Mouse (Mus musculus) lung, embryonic 15.5 days (tissue): ENCODE measurements around the gene Rbm38. TPM values are rescaled to one million over a fixed set of nuclear protein-coding genes. Genes with fewer than 3 reads are reported as not detected.

Source experiments
- ATAC-seq: fragments of 200-750 bp; cut with Nextera tagmentation; 2 replicates; pipeline ENCODE4 v1.8.0; 2017; ENCODE audit warnings: moderate number of reproducible peaks, borderline replicate concordance; ENCODE audit not compliant: low FRiP score, low TSS enrichment; ENCODE audit errors: extremely low read depth
- H3K27ac ChIP-seq: fragments of 300-500 bp; sonication (generic); 2 replicates; pipeline ENCODE4 v1.5.1; 2015; ENCODE audit warnings: moderate library complexity, mild to moderate bottlenecking, inconsistent platforms
- H3K27me3 ChIP-seq: fragments of 300-500 bp; sonication (generic); 2 replicates; pipeline ENCODE4 v1.6.1; 2015; ENCODE audit warnings: inconsistent platforms
- H3K36me3 ChIP-seq: fragments of 300-500 bp; sonication (generic); 2 replicates; pipeline ENCODE4 v1.6.1; 2015; ENCODE audit warnings: inconsistent platforms
- H3K4me1 ChIP-seq: fragments of 300-500 bp; sonication (generic); 2 replicates; pipeline ENCODE4 v1.6.1; 2015; ENCODE audit warnings: inconsistent platforms
- H3K4me2 ChIP-seq: fragments of 300-500 bp; sonication (generic); 2 replicates; pipeline ENCODE4 v1.6.1; 2015; ENCODE audit warnings: inconsistent platforms, mild to moderate bottlenecking, moderate library complexity
- H3K4me3 ChIP-seq: fragments of 300-500 bp; sonication (generic); 2 replicates; pipeline ENCODE4 v1.5.1; 2015; ENCODE audit warnings: mild to moderate bottlenecking, inconsistent platforms
- H3K9ac ChIP-seq: fragments of 300-500 bp; sonication (generic); 2 replicates; pipeline ENCODE4 v1.6.1; 2015; ENCODE audit warnings: inconsistent platforms
- H3K9me3 ChIP-seq: fragments of 300-500 bp; sonication (generic); 2 replicates; pipeline ENCODE4 v1.6.1; 2016; ENCODE audit warnings: inconsistent platforms
- WGBS: fragments of 180-500 bp; shearing (Covaris S2); methylation state at CpG from one replicate; pipeline ENCODE4 v1.1.7; 2015; 5-methylcytosine and 5-hydroxymethylcytosine counted together
- polyA plus RNA-seq: library from polyadenylated mRNA; unstranded; fragments of >200 nt; fragmentation: Nextera tagmentation; extraction: Ambion mirVana; gene quantifications from 2 replicates; pipeline ENCODE4 v1.2.1, GENCODE M21; 2015

Gene Rbm38
- polyA plus RNA-seq, 1 experiment from 2014 or later: 33.3 TPM

DNA sequence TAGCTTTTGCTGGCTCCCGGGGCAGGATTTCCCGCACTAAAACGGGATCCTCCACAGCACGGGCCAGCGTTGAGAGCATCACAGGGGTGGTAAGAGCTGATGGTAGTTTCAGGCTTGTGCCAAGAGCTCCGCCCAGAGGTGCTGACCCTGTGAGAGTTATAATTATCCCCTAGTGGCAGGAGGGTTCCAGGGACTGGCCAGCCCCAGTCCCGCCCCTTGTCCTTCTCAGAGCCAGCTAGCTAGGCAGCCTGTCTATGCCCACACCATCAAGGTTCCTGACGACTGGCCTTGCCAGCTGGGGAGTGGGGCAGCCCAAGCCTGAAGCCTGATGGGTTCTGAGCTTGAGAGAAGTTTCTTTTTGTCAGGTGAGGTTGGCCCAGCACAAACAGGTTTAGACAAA is 1.7 kb upstream of the Rbm38 start:
- H3K9ac ChIP-seq: no peak overlapping the region
- H3K4me2 ChIP-seq: 0 out of 2 replicates have a peak overlapping the region, but pooled peaks have one; percentile 5
- H3K36me3 ChIP-seq: peaks cover 18% of the 10 kb centered on the region
- 20% methylated on average over 8 of the region's 8 CpGs for WGBS
- peaks cover 11% of the 10 kb centered on the region for H3K27me3 ChIP-seq
- no peak overlapping the region for H3K4me3 ChIP-seq
- H3K4me1 ChIP-seq: peaks cover 37% of the 10 kb centered on the region
- H3K9me3 ChIP-seq: no peaks in the 10 kb centered on the region
- peak; percentile 9; the same call in 1 of the 2 replicates for ATAC-seq
- no peak overlapping the region for H3K27ac ChIP-seq

DNA sequence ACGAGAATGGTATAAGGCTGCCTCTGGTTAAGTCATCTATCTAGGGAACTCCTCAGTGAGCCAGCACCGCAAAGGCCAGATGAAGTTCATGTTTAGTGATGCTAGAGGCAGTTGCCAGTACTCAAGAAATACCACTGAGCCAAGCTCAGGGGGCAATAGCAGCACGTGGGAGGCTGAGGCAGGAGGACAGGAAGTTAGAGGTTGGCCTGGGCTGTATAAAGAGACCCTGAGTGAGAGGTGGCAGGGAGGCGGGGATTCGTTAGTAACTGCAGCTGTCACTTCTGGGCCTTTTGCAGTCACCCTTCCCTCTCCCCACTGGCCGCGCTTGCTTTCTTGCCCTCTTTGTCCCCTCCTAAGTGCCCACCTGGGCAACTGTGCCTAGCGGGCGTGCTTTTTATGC is 976 bp upstream of the Rbm38 start:
- no peak for ATAC-seq
- peak overlapping the region; percentile 37 for H3K4me3 ChIP-seq
- H3K27ac ChIP-seq: no peak overlapping the region
- WGBS: 19% methylated on average over 9 of the region's 9 CpGs
- no peaks in the 10 kb centered on the region for H3K9me3 ChIP-seq
- H3K36me3 ChIP-seq: peaks cover 10% of the 10 kb centered on the region
- peak overlapping the region; percentile 76 for H3K4me2 ChIP-seq
- H3K9ac ChIP-seq: peak overlapping the region; percentile 25
- peaks cover 11% of the 10 kb centered on the region for H3K27me3 ChIP-seq
- H3K4me1 ChIP-seq: peaks cover 44% of the 10 kb centered on the region

DNA sequence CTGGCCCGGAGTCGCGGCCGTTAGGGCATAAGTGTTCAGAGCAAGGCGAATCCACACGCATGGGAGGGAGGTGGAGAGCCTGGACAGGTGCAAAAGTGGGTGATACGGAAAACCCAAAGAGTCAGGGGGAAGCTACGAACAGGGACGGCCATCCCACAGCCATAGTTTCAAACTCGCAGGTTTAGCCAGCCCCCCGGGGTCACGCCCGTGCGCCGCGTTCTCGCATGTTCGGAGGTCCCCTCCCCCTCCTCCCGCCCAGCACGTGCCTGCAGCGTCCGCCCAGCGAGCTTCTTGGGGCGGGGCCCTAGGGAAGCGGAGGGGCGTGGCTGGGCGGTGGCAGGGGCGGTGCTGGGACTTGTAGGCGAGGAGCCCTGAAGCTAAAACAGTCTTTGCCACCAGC is 508 bp upstream of the Rbm38 start:
- WGBS: under 1% methylated on average over 29 of the region's 29 CpGs
- H3K4me1 ChIP-seq: peaks cover 49% of the 10 kb centered on the region
- no peak overlapping the region for H3K27ac ChIP-seq
- H3K4me2 ChIP-seq: peak overlapping the region; percentile 76
- H3K4me3 ChIP-seq: peak overlapping the region; percentile 37
- peaks cover 11% of the 10 kb centered on the region for H3K27me3 ChIP-seq
- peaks cover 6% of the 10 kb centered on the region for H3K36me3 ChIP-seq
- H3K9ac ChIP-seq: peak overlapping the region; percentile 25
- no peaks in the 10 kb centered on the region for H3K9me3 ChIP-seq
- ATAC-seq: peak; percentile 79; the same call in 1 of the 2 replicates

DNA sequence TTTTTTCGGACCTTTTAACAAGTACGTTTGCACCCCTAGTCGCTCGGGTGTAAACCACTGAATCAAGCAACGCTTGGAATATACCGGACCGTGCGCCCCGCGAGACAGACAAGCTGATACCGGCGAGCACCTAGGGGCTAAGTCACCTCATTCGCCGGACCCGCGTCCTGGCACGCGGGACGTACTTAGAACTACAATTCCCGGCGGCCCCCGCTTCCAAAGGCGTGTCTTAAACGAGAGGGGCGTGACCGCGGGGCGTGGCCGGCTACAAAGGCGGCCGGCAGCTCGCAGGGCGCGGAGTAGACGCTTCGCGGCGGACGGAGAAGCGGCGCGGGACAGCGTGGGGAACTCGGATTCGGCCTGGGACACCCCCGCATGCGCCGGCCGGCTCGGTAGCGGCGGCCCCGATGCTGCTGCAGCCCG is 1.3 kb downstream of the Rbm38 start:
- Histone ChIP-seq H3K36me3 (no peaks in the 10 kb centered on the region), H3K27me3 (peaks cover 11% of the 10 kb centered on the region), H3K9me3 (no peaks in the 10 kb centered on the region), H3K4me1 (peaks cover 68% of the 10 kb centered on the region), H3K9ac (peak overlapping the region; percentile 53), H3K4me2 (peak overlapping the region; percentile 92), H3K27ac (peak overlapping the region; percentile 15; the same call in 1 of the 2 replicates), H3K4me3 (peak overlapping the region; percentile 63)
- under 1% methylated on average over 54 of the region's 54 CpGs for WGBS
- peak; percentile 77 for ATAC-seq

DNA sequence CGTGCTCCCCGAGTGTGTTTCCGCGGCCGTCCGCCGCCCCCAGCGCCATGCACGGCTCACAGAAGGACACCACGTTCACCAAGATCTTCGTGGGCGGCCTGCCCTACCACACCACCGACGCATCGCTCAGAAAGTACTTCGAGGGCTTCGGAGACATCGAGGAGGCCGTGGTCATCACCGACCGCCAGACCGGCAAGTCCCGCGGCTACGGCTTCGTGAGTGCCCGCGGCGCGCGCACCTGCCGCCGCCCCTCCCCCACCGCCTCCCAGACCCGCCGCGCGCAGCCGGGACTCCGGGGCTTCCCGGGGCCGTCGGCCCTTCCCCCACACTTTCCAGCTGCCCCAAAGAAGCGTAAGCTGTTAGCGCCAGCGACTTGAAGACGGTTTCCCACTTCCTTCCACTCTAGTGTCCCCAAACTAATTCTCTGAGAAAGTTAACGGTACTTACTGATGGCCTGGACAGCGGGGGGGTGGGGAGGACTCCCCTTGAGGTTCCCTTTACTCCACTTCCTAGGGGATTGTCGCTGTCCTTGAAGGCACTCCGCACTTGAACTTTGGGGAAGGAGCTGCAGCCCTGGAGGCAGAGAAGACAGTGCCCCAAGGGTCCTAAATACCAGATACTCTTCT is 1.9 kb downstream of the Rbm38 start:
- peak overlapping the region; percentile 92 for H3K4me2 ChIP-seq
- H3K27me3 ChIP-seq: peaks cover 11% of the 10 kb centered on the region
- peak overlapping the region; percentile 63 for H3K4me3 ChIP-seq
- peak overlapping the region; percentile 53 for H3K9ac ChIP-seq
- H3K36me3 ChIP-seq: no peaks in the 10 kb centered on the region
- WGBS: under 1% methylated on average over 50 of the region's 51 CpGs
- no peaks in the 10 kb centered on the region for H3K9me3 ChIP-seq
- ATAC-seq: peak; percentile 8; the same call in 1 of the 2 replicates
- peak overlapping the region; percentile 15; the same call in 1 of the 2 replicates for H3K27ac ChIP-seq
- H3K4me1 ChIP-seq: peaks cover 73% of the 10 kb centered on the region

DNA sequence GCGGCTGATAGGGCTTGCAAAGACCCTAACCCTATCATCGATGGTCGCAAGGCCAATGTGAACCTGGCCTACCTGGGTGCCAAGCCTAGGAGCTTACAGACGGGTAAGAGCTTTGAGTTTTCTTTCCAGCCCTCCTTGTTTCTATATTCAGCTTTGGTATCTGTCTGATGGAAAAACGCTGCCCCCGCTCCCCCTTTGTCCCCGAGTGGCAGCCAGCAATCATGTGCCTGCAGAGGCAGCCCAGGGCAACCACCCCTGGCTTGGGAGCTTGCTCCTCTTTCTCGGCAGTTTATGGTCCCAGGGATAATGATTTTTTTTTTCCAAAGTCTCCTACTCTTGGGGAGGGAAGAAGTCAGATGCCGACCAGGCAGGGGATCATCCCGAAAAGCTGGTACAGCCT is 2.5 kb downstream of the Rbm38 start:
- Histone ChIP-seq H3K9ac (peak overlapping the region; percentile 53), H3K27me3 (peaks cover 11% of the 10 kb centered on the region), H3K27ac (0 out of 2 replicates have a peak overlapping the region, but pooled peaks have one; percentile 15), H3K4me1 (peaks cover 79% of the 10 kb centered on the region), H3K36me3 (no peaks in the 10 kb centered on the region), H3K4me2 (peak overlapping the region; percentile 92), H3K9me3 (no peaks in the 10 kb centered on the region), H3K4me3 (peak overlapping the region; percentile 63)
- ATAC-seq: no peak
- WGBS: 30% methylated on average over 10 of the region's 10 CpGs

DNA sequence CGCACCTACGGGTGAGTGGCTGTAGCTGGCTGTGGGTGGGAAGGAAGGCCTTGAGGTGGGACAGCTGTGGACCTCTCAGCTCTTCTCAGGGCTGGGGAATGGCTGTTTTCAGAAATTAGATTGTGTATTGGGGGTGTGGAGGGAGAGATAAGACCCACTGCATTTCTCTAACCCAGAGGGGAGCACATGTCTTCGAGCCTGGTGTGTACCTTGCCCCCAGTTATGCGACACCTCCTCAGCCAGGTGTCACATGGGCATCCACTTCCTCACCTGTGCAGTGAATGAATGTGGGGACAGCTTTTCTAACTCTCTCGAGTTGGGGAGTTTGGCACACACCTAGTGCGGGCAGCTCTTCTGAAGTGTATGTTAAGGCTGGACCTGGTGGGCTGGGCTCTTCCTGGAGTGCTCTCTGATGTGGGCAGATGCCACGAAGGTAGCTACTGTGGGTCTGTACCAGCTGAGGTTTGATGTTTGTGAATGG is 3.1 kb downstream of the Rbm38 start:
- Histone ChIP-seq H3K9ac (0 out of 2 replicates have a peak overlapping the region, but pooled peaks have one; percentile 53), H3K9me3 (no peaks in the 10 kb centered on the region), H3K36me3 (no peaks in the 10 kb centered on the region), H3K4me3 (peak overlapping the region; percentile 63), H3K4me2 (peak overlapping the region; percentile 92), H3K27ac (no peak overlapping the region), H3K27me3 (peaks cover 11% of the 10 kb centered on the region), H3K4me1 (peaks cover 85% of the 10 kb centered on the region)
- WGBS: 63% methylated on average over 7 of the region's 7 CpGs
- ATAC-seq: no peak

DNA sequence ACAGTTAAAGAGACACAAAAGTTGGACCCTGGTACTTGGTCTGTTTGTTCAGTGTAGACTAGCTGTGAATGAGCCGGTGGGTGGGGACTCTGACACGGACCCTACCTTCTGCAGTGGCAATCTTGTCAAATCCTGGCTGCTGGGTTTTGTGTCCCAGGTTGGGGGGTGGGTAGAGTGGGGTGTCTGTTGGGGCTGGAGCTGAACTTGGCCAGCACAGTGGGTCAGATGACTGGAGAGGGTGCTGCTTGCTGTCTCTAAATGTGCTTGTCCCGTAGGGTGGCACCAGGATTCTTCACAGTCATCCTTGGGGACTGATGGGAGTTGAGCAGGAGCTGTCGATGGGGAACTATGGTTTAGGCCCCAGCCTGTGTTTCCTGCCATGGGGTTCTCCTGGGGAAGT is 3.7 kb downstream of the Rbm38 start:
- H3K4me3 ChIP-seq: peak overlapping the region; percentile 63
- H3K9me3 ChIP-seq: no peaks in the 10 kb centered on the region
- ATAC-seq: no peak
- WGBS: 70% methylated on average over 4 of the region's 4 CpGs
- peaks cover 11% of the 10 kb centered on the region for H3K27me3 ChIP-seq
- no peak overlapping the region for H3K9ac ChIP-seq
- H3K4me2 ChIP-seq: peak overlapping the region; percentile 92
- H3K27ac ChIP-seq: no peak overlapping the region
- peaks cover 82% of the 10 kb centered on the region for H3K4me1 ChIP-seq
- no peaks in the 10 kb centered on the region for H3K36me3 ChIP-seq

DNA sequence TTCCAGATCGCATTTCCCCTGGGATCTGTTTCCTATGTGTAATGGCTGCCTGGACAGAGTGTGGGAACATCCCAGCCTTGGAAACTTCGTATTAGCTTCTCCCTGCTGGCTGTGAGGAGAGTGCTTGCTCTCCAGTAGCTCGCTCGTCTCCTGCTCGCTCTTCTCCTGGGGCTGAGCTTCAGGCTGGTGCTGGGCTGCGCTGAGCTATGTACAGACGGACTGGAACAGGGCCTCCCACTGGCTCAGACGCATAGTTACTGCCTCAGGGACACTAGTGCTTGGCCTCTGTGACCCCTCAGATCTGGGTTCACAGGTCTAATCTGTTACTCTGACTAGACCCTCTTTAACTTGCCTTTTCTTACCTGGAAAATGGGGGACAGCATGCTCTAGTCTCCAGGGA is 4.1 kb downstream of the Rbm38 start:
- H3K36me3 ChIP-seq: no peaks in the 10 kb centered on the region
- WGBS: 73% methylated on average over 8 of the region's 8 CpGs
- peak overlapping the region; percentile 63 for H3K4me3 ChIP-seq
- peaks cover 78% of the 10 kb centered on the region for H3K4me1 ChIP-seq
- peak overlapping the region; percentile 92 for H3K4me2 ChIP-seq
- no peak overlapping the region for H3K9ac ChIP-seq
- no peaks in the 10 kb centered on the region for H3K9me3 ChIP-seq
- H3K27ac ChIP-seq: no peak overlapping the region
- ATAC-seq: no peak
- H3K27me3 ChIP-seq: peaks cover 11% of the 10 kb centered on the region

DNA sequence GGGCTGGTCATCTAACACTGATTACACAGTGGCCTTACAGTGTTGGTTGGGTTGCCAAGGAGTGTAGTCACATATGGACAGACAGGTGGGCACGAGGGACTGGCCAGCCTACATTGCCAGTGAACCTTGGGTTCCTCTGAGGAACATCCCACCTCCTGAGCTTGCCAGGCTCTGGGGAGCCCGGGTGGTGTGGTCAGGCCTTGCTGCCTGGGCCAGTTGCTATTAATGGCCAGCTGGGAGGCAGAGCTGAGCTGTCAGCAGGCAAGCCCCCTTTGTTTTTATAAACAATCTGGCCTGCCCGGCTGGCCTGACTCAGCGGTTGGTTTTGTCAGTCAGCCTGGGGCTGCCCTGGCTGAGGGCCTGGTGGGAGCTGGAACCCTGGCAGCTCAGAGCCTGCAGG is 4.6 kb downstream of the Rbm38 start:
- Histone ChIP-seq H3K4me1 (peaks cover 74% of the 10 kb centered on the region), H3K4me3 (peak overlapping the region; percentile 1; the same call in 1 of the 2 replicates), H3K4me2 (peak overlapping the region; percentile 5; the same call in 1 of the 2 replicates), H3K9me3 (no peaks in the 10 kb centered on the region), H3K27me3 (peaks cover 11% of the 10 kb centered on the region), H3K9ac (no peak overlapping the region), H3K27ac (no peak overlapping the region), H3K36me3 (no peaks in the 10 kb centered on the region)
- WGBS: 25% methylated on average over 4 of the region's 4 CpGs
- ATAC-seq: no peak

DNA sequence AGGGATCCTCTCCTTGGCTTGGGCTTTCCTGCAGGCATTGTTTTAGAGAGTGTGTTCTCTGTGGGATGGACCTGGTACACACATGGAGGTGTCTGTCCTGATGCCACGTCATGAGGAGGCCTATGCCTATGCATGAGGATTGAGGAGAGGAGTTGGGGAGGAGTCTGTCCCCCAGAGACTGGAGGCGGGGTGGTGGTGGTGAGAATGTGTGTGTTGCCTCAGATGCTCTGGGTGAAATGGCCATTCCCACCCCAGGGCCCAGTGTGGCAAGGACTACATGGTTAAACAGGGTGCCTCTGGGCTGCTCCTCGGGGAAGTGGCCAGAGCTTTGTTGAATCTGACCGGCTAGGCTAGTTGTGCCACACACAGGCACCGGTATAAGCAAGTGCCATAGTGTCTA is 6.0 kb downstream of the Rbm38 start:
- Histone ChIP-seq H3K9ac (no peak overlapping the region), H3K27me3 (no peaks in the 10 kb centered on the region), H3K36me3 (no peaks in the 10 kb centered on the region), H3K27ac (peak overlapping the region; percentile 68), H3K4me2 (peak overlapping the region; percentile 11; the same call in 1 of the 2 replicates), H3K4me3 (no peak overlapping the region), H3K4me1 (peaks cover 65% of the 10 kb centered on the region), H3K9me3 (no peaks in the 10 kb centered on the region)
- no peak for ATAC-seq
- WGBS: 60% methylated on average over 5 of the region's 5 CpGs

DNA sequence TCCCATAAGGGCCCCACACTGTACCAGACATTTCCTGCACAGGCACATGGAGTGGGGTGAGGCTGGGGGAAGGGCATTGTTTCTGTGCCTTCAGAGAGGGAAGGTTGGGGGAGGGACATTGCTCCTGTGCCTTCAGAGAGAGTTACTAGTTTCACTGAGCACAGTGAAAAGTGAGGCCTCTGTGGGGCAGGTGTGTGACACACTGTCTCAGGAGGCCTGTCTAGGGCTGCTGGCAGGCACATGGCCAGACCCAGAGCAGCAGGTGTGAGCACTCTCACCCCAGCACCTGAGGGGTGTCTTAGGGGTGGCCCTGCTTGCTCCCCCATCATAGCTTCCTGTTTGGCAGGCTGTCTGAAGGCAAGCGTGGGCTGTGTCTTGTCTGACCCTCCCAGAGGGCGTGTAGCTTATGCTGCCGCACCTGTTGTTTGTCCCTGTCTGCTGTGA is 6.4 kb downstream of the Rbm38 start:
- H3K27me3 ChIP-seq: no peaks in the 10 kb centered on the region
- 46% methylated on average over 3 of the region's 3 CpGs for WGBS
- no peak overlapping the region for H3K9ac ChIP-seq
- peaks cover 63% of the 10 kb centered on the region for H3K4me1 ChIP-seq
- H3K27ac ChIP-seq: peak overlapping the region; percentile 68
- 0 out of 2 replicates have a peak, but pooled peaks have one; percentile 15 for ATAC-seq
- no peak overlapping the region for H3K4me3 ChIP-seq
- 0 out of 2 replicates have a peak overlapping the region, but pooled peaks have one; percentile 11 for H3K4me2 ChIP-seq
- H3K36me3 ChIP-seq: no peaks in the 10 kb centered on the region
- H3K9me3 ChIP-seq: no peaks in the 10 kb centered on the region
